26 mouse cellular contexts compared by ENCODE assay signal in the genomic region with DNA sequence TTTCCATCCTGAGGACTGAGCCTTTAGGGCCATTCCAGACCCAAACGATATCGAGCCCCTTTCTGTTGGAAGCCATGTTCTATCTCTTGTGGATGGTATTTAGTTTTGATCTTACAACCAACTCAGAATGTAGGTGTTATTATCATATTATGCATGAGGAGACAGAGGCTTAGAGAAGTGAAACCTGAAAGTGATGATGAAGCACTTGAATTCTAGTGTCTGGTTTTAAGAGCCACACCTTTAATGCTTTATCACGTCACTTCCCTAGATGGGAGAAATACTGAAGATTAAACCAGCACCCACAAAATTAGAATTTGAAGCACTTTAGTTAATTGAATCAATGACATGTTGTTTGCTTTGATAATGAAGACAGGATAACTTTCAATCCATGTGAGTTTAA. TPM values are rescaled to one million over a fixed set of nuclear protein-coding genes. Genes with fewer than 3 reads are reported as not detected.
"Had no signal": no experiment of that assay in that cellular context is flagged by ENCODE, and none has a peak within 500 bp of the region (broad histone marks: within the 10 kb centered on the region; RNA-seq: fewer than 3 reads in every experiment).

No protein-coding gene starts in this region.

- H3K36me3 ChIP-seq: heart, embryonic 15.5 days; hindbrain, embryonic 13.5 days; hindbrain, embryonic 15.5 days; kidney, embryonic 15.5 days; limb, embryonic 10.5 days; limb, embryonic 12.5 days had no signal

- H3K4me1 ChIP-seq: hindbrain, embryonic 13.5 days; hindbrain, embryonic 15.5 days; limb, embryonic 12.5 days had no signal

- DNase-seq: gastrocnemius, postnatal 14 days; gastrocnemius, postnatal 36 days; heart, adult 2 months; heart, postnatal 14 days; heart, postnatal 36 days; kidney, adult 18-20 months; kidney, adult 8-10 months; kidney, postnatal 14 days; kidney, postnatal 36 days; layer of hippocampus, adult 9-11 months; layer of hippocampus, postnatal 36 days; liver had no signal

- H3K4me3 ChIP-seq: heart, adult 2 months; heart, embryonic 13.5 days; heart, embryonic 15.5 days; hindbrain, embryonic 13.5 days; hindbrain, embryonic 15.5 days; kidney, embryonic 15.5 days; left cerebral cortex, adult 2 months; limb, embryonic 10.5 days; limb, embryonic 12.5 days had no signal

- H3K9me3 ChIP-seq: heart, embryonic 13.5 days; heart, embryonic 15.5 days; hindbrain, embryonic 13.5 days; hindbrain, embryonic 15.5 days; kidney, embryonic 15.5 days; limb, embryonic 10.5 days; limb, embryonic 12.5 days had no signal

- H3K27ac ChIP-seq: heart, adult 2 months; heart, embryonic 13.5 days; heart, embryonic 15.5 days; hindbrain, embryonic 13.5 days; hindbrain, embryonic 15.5 days; hindbrain, postnatal 0 days; kidney, embryonic 15.5 days; kidney, postnatal 0 days; left cerebral cortex, adult 2 months; limb, embryonic 10.5 days; limb, embryonic 12.5 days had no signal

- ATAC-seq: hindbrain, postnatal 0 days; intestine, embryonic 16.5 days had no signal

- H3K9ac ChIP-seq: heart, embryonic 13.5 days; heart, embryonic 15.5 days; hindbrain, embryonic 13.5 days; hindbrain, embryonic 15.5 days; kidney, embryonic 15.5 days; limb, embryonic 12.5 days had no signal

- H3K4me2 ChIP-seq: heart, embryonic 11.5 days; heart, embryonic 13.5 days; heart, embryonic 15.5 days; hindbrain, embryonic 13.5 days; hindbrain, embryonic 15.5 days; kidney, embryonic 15.5 days; limb, embryonic 12.5 days; liver, embryonic 11.5 days had no signal

- H3K27me3 ChIP-seq: heart, embryonic 13.5 days; heart, embryonic 15.5 days; hindbrain, embryonic 13.5 days; hindbrain, embryonic 15.5 days; kidney, embryonic 15.5 days; limb, embryonic 12.5 days had no signal

RNA-seq across cellular contexts. Expression of a gene that starts 48.2 kb away (rescaled TPM):
- total RNA-seq: gastrocnemius, adult 8-10 months; heart, adult 2 months; hindbrain, postnatal 0 days had no signal
